Mouse (Mus musculus): Measurements from ENCODE around the gene Dglucy. TPM values are rescaled to one million over a fixed set of nuclear protein-coding genes. Genes with fewer than 3 reads are reported as not detected.
A peak's percentile ranks its signal among the peaks of the same experiment; 100 is the strongest.

Dglucy gene
- polyA plus RNA-seq, 1 experiment from 2014 or later, result 2.4 TPM

DNA sequence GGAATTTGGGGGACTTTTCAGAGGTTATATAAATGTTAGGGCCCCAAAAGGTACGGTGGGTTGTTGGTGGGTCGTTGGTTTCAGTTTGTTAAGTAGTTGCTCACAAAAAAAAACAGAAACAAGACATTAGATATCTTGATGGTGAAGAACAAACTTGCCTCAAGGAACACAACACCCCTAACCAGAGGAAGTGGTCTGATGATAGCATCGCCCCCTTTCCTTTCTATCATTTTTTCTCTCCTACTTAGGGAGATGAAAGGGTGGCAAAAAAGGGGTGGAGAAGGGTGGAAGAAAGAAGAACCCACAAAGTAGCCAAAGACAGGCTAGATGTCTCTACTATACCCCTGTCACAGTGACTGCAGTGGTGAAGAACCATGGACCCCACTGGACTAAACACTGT lies 111.7 kb downstream of the Dglucy start:
- H3K9ac ChIP-seq, result no peak overlapping the region
- ATAC-seq (ENCODE audit: insufficient number of reproducible peaks, insufficient read depth, low FRiP score, low TSS enrichment, low read depth), result no peak
- H3K4me3 ChIP-seq, result no peak overlapping the region
- H3K36me3 ChIP-seq, result no peaks in the 10 kb centered on the region
- 69% methylated on average over 3 of the region's 3 CpGs for WGBS
- H3K4me2 ChIP-seq, result no peak overlapping the region
- H3K4me1 ChIP-seq, result peaks cover 3% of the 10 kb centered on the region; the same call in 1 of the 2 replicates
- no peak overlapping the region for H3K27ac ChIP-seq
- H3K9me3 ChIP-seq, result no peaks in the 10 kb centered on the region
- H3K27me3 ChIP-seq, result peaks cover 12% of the 10 kb centered on the region

DNA sequence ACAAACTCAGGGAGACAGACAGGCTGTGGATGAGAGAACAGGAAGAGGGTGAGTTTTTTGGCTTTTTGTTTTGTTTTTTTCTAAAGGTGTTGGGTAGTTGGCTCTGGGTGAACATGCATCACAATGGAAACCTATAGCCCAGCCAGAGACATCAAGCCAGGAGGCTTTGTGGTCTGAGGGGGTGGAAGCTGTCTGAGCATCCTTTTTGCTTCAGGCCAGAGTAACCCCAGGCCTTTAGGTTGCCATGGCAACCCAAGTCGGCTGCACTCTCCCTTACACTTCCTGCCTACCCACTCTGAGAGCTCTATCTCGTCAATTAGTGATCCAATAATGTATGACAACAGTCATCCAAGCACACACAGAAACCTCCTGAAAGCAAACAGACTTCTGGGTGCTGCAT lies 116.6 kb downstream of the Dglucy start:
- H3K27me3 ChIP-seq, result peaks cover 47% of the 10 kb centered on the region
- 6% methylated on average over 2 of the region's 2 CpGs for WGBS
- H3K9me3 ChIP-seq, result no peaks in the 10 kb centered on the region
- H3K4me2 ChIP-seq, result no peak overlapping the region
- no peak overlapping the region for H3K9ac ChIP-seq
- no peak overlapping the region for H3K27ac ChIP-seq
- H3K4me3 ChIP-seq, result no peak overlapping the region
- H3K36me3 ChIP-seq, result no peaks in the 10 kb centered on the region
- no peak for ATAC-seq (ENCODE audit: insufficient number of reproducible peaks, insufficient read depth, low FRiP score, low TSS enrichment, low read depth)
- peaks cover 20% of the 10 kb centered on the region for H3K4me1 ChIP-seq

DNA sequence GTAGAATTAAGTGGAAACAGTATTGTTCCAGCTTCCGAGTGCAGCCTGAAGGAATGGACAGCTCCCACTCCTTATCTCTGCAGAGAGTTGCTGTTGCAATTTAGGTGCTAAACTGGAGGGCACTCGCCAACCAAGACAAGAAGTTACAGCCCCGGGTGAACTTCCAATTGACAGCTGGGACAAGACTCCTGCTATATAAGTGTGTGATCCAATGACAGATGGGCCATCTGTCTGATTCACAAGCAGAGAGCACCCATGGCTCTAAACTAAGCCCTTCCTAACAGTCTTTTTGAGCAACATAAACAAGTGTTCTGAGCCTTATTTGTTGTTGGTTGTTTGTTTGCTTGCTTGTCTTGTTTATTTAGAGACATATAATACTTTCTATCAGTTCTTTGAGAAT lies 117.8 kb downstream of the Dglucy start:
- Histone ChIP-seq H3K4me1 (peaks cover 20% of the 10 kb centered on the region), H3K27ac (no peak overlapping the region), H3K4me2 (no peak overlapping the region), H3K9ac (no peak overlapping the region), H3K9me3 (no peaks in the 10 kb centered on the region), H3K4me3 (no peak overlapping the region), H3K27me3 (peaks cover 58% of the 10 kb centered on the region), H3K36me3 (no peaks in the 10 kb centered on the region)
- ATAC-seq (ENCODE audit: insufficient number of reproducible peaks, insufficient read depth, low FRiP score, low TSS enrichment, low read depth), result no peak
- WGBS, result 48% methylated on average over 3 of the region's 3 CpGs

DNA sequence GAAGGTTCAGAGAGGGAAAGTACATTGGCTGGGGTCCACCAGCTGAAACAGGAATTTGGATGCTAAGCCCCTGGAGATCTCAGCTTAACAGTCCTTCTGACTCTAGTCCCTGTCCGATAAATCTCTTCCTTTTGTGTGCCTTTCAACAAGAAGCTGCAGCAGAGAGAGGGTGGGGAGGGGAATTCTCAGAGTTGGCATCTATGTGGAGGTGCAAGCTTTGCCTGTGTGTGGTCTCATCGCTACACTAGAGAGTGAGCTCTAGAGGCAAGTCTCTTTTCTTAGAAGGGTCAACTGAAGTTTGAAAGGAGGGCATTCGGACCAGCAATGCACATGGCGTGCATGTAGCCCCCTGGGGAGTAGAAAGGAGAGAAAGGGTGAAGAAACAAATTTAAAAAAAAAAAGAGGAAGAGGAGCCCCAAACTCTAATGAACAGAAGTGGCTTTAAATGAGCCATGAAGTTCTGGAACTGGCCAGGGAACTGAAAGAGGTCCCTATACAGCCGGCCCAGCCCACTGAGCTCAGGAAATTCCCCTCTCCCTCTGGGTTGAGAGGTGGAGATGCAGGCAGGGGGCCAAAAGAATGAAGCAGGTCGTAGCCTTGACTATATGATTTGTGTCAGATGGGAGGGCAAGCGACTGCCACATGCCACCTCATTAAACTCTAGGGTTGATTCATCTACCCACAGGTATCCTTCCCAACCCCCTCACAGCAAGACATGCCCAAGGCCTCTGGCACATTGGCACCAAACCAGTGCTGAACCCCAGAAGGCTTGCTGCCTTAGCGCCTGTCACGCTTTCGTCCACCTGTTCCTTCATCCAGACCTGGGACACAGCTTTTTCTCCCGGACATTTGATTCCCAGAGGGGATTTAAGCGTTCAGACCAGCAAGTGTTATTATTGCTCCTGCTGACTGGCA lies 119.1 kb downstream of the Dglucy start:
- H3K36me3 ChIP-seq, result no peaks in the 10 kb centered on the region

DNA sequence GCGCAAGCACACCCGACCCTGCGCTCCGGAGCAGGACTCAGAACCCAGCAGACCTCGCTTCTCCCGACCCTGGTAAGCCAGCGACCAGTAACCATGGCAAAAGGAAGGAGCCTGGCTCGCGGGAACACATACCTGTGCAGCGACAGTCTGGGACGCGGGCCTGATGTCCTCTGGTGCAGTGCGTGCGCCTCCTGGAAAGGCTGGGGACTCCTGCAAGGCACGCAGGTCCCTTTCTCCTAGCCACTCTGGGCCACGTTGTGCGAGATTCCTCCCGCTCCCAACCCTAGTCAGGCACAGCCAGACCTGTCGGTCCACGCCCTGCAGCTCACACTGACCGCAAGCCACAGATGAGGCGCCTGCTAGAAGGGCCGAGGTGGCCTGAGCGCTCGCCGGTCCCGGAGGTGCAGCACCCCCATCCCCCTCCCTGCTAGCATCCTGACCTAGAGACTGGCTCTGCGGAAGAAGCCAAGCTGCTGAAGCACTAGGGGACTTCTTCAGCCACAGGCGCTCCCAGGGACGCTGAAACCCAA lies 120.3 kb downstream of the Dglucy start:
- H3K36me3 ChIP-seq, result no peaks in the 10 kb centered on the region
- peaks cover 77% of the 10 kb centered on the region for H3K27me3 ChIP-seq
- H3K27ac ChIP-seq, result no peak overlapping the region
- WGBS, result under 1% methylated on average over 30 of the region's 30 CpGs
- ATAC-seq (ENCODE audit: insufficient number of reproducible peaks, insufficient read depth, low FRiP score, low TSS enrichment, low read depth), result no peak
- peak overlapping the region; percentile 40 for H3K4me3 ChIP-seq
- H3K4me1 ChIP-seq, result peaks cover 20% of the 10 kb centered on the region
- H3K9me3 ChIP-seq, result no peaks in the 10 kb centered on the region
- H3K4me2 ChIP-seq, result peak overlapping the region; percentile 66
- H3K9ac ChIP-seq, result peak overlapping the region; percentile 44; the same call in 1 of the 2 replicates

More for the DNA sequence above, 119.1 kb downstream of the Dglucy start:
- H3K9ac ChIP-seq, result no peak overlapping the region
- H3K9me3 ChIP-seq, result no peaks in the 10 kb centered on the region
- peak overlapping the region; percentile 66 for H3K4me2 ChIP-seq
- WGBS, result 19% methylated on average over 12 of the region's 12 CpGs
- peak overlapping the region; percentile 40 for H3K4me3 ChIP-seq
- ATAC-seq (ENCODE audit: insufficient number of reproducible peaks, insufficient read depth, low FRiP score, low TSS enrichment, low read depth), result no peak
- H3K27me3 ChIP-seq, result peaks cover 71% of the 10 kb centered on the region
- peaks cover 20% of the 10 kb centered on the region for H3K4me1 ChIP-seq
- H3K27ac ChIP-seq, result no peak overlapping the region

DNA sequence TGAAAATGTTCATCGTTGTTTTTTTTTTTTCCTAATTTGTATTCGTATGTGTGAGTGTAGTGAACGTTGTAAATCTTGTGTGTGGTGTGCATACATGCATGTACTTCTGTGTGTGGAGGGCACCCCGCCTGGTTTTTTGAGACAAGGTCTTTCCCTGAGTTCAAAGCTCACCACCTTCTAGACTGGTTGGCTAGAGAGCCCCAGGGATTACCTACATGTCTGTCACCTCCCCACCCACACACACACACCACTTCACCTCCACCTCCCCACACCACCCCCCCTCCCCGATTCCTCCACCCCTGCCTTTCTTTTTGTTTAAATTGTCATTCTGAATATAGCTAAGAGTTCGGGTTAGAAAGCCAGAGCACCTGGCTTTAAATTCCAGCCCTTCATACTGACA lies 122.0 kb downstream of the Dglucy start:
- Histone ChIP-seq H3K27me3 (peaks cover 78% of the 10 kb centered on the region), H3K36me3 (no peaks in the 10 kb centered on the region), H3K9ac (no peak overlapping the region), H3K27ac (no peak overlapping the region), H3K9me3 (no peaks in the 10 kb centered on the region), H3K4me1 (peaks cover 20% of the 10 kb centered on the region), H3K4me3 (no peak overlapping the region), H3K4me2 (no peak overlapping the region)
- 74% methylated on average over 6 of the region's 6 CpGs for WGBS
- ATAC-seq (ENCODE audit: insufficient number of reproducible peaks, insufficient read depth, low FRiP score, low TSS enrichment, low read depth), result no peak

DNA sequence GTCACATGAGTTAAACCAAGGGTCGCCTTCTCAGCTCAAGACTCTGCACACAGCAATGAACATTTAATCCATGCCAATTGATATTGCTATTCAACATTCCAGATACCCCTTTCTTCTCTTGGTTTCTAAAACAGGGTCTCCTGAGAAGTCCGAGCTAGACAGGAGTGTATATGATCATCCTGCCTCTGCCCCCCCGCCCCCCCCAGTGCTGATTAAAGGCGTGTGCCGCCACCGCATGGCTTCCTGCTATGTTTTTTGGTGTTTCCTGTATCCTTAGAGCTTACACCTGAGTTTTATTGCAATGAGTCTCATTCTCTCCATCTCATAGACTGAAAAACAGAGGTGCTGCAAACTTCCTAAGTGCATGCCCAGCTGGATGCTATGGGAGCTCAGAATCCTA lies 122.5 kb downstream of the Dglucy start:
- no peak overlapping the region for H3K9ac ChIP-seq
- H3K4me2 ChIP-seq, result no peak overlapping the region
- no peaks in the 10 kb centered on the region for H3K36me3 ChIP-seq
- no peak overlapping the region for H3K27ac ChIP-seq
- no peak overlapping the region for H3K4me3 ChIP-seq
- H3K4me1 ChIP-seq, result peaks cover 20% of the 10 kb centered on the region
- H3K9me3 ChIP-seq, result no peaks in the 10 kb centered on the region
- no peak for ATAC-seq (ENCODE audit: insufficient number of reproducible peaks, insufficient read depth, low FRiP score, low TSS enrichment, low read depth)
- WGBS, result 73% methylated on average over 6 of the region's 6 CpGs
- H3K27me3 ChIP-seq, result peaks cover 78% of the 10 kb centered on the region

DNA sequence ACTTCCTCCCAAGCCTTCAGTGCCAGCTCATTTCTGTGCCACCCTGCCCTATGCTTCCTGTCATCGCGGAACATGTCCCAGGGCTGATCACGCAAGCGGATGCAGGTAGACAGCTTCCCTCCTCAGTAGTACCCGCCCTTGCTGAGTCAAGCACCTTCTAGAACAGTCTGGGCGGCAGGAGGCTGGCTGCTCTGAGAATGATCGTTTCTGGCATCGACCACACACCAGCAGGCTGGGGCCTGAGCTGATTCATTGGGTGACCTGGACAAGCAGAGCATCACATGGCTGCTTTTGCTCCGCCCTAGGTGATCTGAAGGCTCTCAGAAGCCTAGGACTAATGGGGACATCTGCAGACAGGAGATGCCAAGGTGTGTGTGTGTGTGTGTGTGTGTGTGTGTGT lies 124.9 kb downstream of the Dglucy start:
- H3K4me3 ChIP-seq, result no peak overlapping the region
- H3K27ac ChIP-seq, result no peak overlapping the region
- H3K4me1 ChIP-seq, result peaks cover 17% of the 10 kb centered on the region
- H3K9ac ChIP-seq, result no peak overlapping the region
- no peaks in the 10 kb centered on the region for H3K36me3 ChIP-seq
- peaks cover 78% of the 10 kb centered on the region for H3K27me3 ChIP-seq
- no peaks in the 10 kb centered on the region for H3K9me3 ChIP-seq
- 84% methylated on average over 9 of the region's 9 CpGs for WGBS
- no peak overlapping the region for H3K4me2 ChIP-seq
- ATAC-seq (ENCODE audit: insufficient number of reproducible peaks, insufficient read depth, low FRiP score, low TSS enrichment, low read depth), result no peak

DNA sequence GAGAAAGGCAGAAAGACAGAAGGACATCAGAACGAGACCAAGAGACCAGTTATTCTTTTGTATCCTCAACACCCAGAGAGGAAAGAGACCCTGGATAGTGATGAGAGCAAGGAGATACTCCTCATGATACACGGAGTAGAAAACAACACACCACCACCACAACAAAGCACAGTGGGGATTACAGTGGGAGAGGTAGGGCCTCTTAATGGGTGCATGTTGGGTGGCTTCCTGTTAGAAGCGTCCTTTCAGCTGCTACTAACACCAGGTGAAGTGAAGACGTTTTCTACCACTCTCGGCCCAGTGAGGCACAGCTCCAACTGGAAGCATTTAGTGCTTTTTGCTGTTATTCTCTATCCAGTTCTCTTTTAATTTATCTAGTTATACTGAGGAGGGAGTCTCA lies 128.0 kb downstream of the Dglucy start:
- H3K36me3 ChIP-seq, result no peaks in the 10 kb centered on the region
- no peak overlapping the region for H3K4me3 ChIP-seq
- ATAC-seq (ENCODE audit: insufficient number of reproducible peaks, insufficient read depth, low FRiP score, low TSS enrichment, low read depth), result no peak
- H3K4me1 ChIP-seq, result peaks cover 8% of the 10 kb centered on the region
- no peak overlapping the region for H3K4me2 ChIP-seq
- 74% methylated on average over 5 of the region's 5 CpGs for WGBS
- peaks cover 54% of the 10 kb centered on the region for H3K27me3 ChIP-seq
- H3K9me3 ChIP-seq, result no peaks in the 10 kb centered on the region
- H3K9ac ChIP-seq, result no peak overlapping the region
- H3K27ac ChIP-seq, result no peak overlapping the region

DNA sequence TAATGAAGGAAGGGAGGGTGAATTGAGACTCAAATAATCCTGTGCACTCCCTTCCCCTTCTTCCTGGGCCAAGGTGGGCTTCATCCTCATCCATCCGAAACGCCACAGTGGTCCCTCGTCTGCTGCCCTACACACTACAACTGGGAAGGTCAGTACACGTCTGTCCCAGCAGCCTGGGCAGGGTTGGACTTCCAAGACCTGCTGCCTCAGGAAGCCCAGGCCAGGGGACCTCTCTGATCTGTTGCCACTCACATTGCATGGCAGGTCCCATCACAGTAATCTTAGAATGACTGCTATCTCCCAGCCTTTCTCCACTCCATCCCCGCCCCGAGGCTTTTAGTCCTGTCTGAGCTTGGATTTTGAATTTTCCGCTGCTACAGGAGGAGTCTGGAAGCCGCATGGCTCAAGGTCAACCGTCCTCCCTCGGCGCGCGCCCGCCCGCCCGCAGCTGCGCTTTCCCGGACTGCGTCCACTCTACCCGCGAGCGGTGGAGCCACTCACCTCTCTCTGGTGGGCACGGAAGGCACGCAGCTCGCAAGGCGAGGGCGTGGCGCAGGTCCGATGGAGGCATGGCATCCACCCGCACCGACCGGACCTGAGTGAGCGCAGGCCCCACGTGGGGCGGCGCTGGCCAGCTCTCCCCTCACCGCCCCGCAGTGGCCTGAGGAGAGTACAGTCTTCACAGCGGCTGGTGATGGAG lies 128.9 kb downstream of the Dglucy start, which contains the start of gene Gpr68:
Gene Gpr68, minus strand, starts transcription at position 601 of the 700 bp plus-strand sequence.
- Histone ChIP-seq H3K9ac (peak within 1 kb of the TSS; percentile 68), H3K27ac (no peak within 1 kb of the TSS)
- no peak for ATAC-seq (ENCODE audit: insufficient number of reproducible peaks, insufficient read depth, low FRiP score, low TSS enrichment, low read depth)

DNA sequence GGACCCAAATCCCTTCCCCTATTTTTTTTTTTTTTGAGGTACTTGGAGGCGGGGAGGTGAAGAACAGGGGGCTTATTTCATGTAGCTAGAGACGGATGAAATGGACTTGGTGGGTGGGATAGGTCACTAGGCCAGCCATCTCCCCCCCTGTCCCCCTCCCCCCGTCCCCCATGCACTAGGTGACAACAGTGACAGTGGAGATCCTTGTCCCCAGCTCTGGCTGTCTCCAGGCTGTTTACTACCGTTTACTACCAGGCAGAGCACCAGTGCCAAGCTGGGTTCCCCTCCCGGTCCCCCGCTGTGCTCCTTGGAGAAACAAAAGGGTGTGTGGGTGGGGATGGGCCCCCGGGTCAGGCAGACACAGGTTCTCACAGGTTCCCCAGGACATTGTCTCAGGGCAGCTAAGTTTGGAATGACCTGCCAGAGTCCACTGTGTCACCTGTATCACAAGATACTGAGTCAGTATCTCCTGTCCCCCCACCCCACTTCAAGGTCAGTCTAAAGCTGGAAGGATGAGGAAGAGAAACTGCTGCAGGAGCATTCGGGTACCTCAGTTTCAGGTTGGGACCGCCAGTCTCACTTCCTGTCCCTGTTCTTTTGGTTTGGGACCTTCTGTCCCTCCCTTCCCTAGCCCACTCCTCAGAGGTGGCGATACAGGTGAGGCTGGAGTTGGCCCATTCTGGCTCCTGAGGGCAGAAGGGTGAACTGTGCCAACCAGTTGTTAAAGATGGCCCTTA lies 129.6 kb downstream of the Dglucy start:
- H3K4me2 ChIP-seq, result peak overlapping the region; percentile 76
- H3K27me3 ChIP-seq, result peaks cover 41% of the 10 kb centered on the region
- H3K27ac ChIP-seq, result no peak overlapping the region
- no peaks in the 10 kb centered on the region for H3K9me3 ChIP-seq
- no peaks in the 10 kb centered on the region for H3K36me3 ChIP-seq
- H3K9ac ChIP-seq, result peak overlapping the region; percentile 68
- H3K4me3 ChIP-seq, result peak overlapping the region; percentile 45
- ATAC-seq (ENCODE audit: insufficient number of reproducible peaks, insufficient read depth, low FRiP score, low TSS enrichment, low read depth), result no peak
- 23% methylated on average over 10 of the region's 10 CpGs for WGBS
- peaks cover 8% of the 10 kb centered on the region for H3K4me1 ChIP-seq

More for the DNA sequence above, 128.9 kb downstream of the Dglucy start, which contains the start of gene Gpr68:
- peak within 1 kb of the TSS; percentile 76 for H3K4me2 ChIP-seq
- H3K4me3 ChIP-seq, result peak within 1 kb of the TSS; percentile 45
- peaks cover 8% of the 10 kb centered on the region for H3K4me1 ChIP-seq
- peaks cover 46% of the 10 kb centered on the region for H3K27me3 ChIP-seq
- 5% methylated on average over 39 of the region's 39 CpGs for WGBS
- H3K36me3 ChIP-seq, result no peaks in the 10 kb centered on the region
- H3K9me3 ChIP-seq, result no peaks in the 10 kb centered on the region

Data from embryonic facial prominence, embryonic 13.5 days (tissue).